Mouse (Mus musculus) embryonic facial prominence, embryonic 13.5 days (tissue): ENCODE data around the gene C1qtnf4. TPM values are rescaled to one million over a fixed set of nuclear protein-coding genes. Genes with fewer than 3 reads are reported as not detected.
A peak's percentile ranks its signal among the peaks of the same experiment; 100 is the strongest.
"Not testable (repeated sequence)": the region's sequence is repeated elsewhere in the genome, so short reads cannot be mapped to it uniquely, and the experiment has no call there.

ENCODE experiments used
- ATAC-seq: fragments of 200-750 bp; cut with Nextera tagmentation; 2 replicates; pipeline ENCODE4 v1.8.0; 2017; ENCODE audit warnings: low read depth; ENCODE audit not compliant: insufficient number of reproducible peaks, insufficient read depth, low FRiP score, low TSS enrichment
- H3K27ac ChIP-seq: fragments of 300-500 bp; sonication (generic); 2 replicates; pipeline ENCODE4 v1.5.1; 2015; ENCODE audit warnings: moderate library complexity, mild to moderate bottlenecking, inconsistent platforms
- H3K27me3 ChIP-seq: fragments of 300-500 bp; sonication (generic); 2 replicates; pipeline ENCODE4 v1.6.1; 2015; ENCODE audit warnings: mild to moderate bottlenecking, inconsistent platforms
- H3K36me3 ChIP-seq: fragments of 300-500 bp; sonication (generic); 2 replicates; pipeline ENCODE4 v1.6.1; 2015; ENCODE audit warnings: mild to moderate bottlenecking, inconsistent platforms
- H3K4me1 ChIP-seq: fragments of 300-500 bp; sonication (generic); 2 replicates; pipeline ENCODE4 v1.6.1; 2015; ENCODE audit warnings: inconsistent platforms
- H3K4me2 ChIP-seq: fragments of 300-500 bp; sonication (generic); 2 replicates; pipeline ENCODE4 v1.6.1; 2015; ENCODE audit warnings: moderate library complexity, mild to moderate bottlenecking, inconsistent platforms
- H3K4me3 ChIP-seq: fragments of 300-500 bp; sonication (generic); 2 replicates; pipeline ENCODE4 v1.5.1; 2015; ENCODE audit warnings: mild to moderate bottlenecking, inconsistent platforms
- H3K9ac ChIP-seq: fragments of 300-500 bp; sonication (generic); 2 replicates; pipeline ENCODE4 v1.6.1; 2015; ENCODE audit warnings: mild to moderate bottlenecking, inconsistent platforms
- H3K9me3 ChIP-seq: fragments of 300-500 bp; sonication (generic); 2 replicates; pipeline ENCODE4 v1.6.1; 2016; ENCODE audit warnings: inconsistent platforms
- WGBS: fragments of 180-500 bp; shearing (Covaris S2); methylation state at CpG from one replicate; pipeline ENCODE4 v1.1.7; 2015; ENCODE audit warnings: mixed read lengths; 5-methylcytosine and 5-hydroxymethylcytosine counted together
- polyA plus RNA-seq: library from polyadenylated mRNA; unstranded; fragments of >200 nt; fragmentation: Nextera tagmentation; extraction: Ambion mirVana; gene quantifications from 2 replicates; pipeline ENCODE4 v1.2.1, GENCODE M21; 2015

Gene C1qtnf4
- polyA plus RNA-seq, 1 experiment from 2014 or later: 16.7 TPM

DNA sequence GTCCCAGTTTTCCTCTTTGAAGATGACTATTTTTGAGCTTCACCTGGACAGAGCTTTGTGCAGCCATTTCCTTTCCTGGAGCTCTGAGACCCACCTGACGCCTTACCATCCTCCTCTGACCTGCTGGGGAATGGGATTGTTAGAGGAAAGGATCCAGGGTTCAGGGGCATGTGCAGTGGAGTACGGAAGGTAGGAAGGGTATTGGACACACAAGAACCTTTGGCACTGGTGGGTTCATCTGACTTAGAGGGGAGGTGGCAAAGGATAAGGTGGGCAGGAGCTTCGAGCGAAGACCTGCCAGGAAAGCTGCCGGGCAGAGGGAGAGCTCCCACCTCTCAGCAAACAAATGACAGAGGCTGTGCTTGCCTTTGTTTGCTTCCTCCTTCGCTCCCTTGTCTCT is 776 bp downstream of the C1qtnf4 start:
- peak overlapping the region; percentile 81; the same call in 1 of the 2 replicates for H3K9ac ChIP-seq
- H3K4me2 ChIP-seq: peak overlapping the region; percentile 89
- peaks cover 69% of the 10 kb centered on the region for H3K27me3 ChIP-seq
- H3K4me3 ChIP-seq: peak overlapping the region; percentile 56
- no peak for ATAC-seq
- peaks cover 4% of the 10 kb centered on the region; the same call in 1 of the 2 replicates for H3K9me3 ChIP-seq
- 23% methylated on average over 6 of the region's 6 CpGs for WGBS
- peaks cover 27% of the 10 kb centered on the region for H3K4me1 ChIP-seq
- no peaks in the 10 kb centered on the region for H3K36me3 ChIP-seq
- H3K27ac ChIP-seq: no peak overlapping the region

DNA sequence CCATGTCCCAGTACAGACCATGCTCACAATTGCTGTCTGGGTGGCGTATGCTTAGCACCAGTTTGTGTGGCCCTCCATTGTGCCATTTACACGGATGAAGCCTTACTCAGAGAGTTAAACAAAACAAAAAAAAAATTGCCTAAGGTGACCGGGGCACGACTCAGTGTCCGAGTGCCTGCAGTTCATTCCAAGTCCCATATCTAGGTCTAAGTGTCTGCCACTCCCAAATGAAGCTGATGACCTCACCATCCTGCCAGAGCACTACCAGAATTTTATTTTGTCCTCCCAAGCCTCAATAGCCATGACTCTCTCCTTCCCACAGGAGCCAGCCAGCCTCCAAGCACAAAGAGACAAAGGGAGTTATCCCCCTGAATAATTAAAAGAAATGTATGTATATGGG is 2.0 kb downstream of the C1qtnf4 start:
- WGBS: 72% methylated on average over 5 of the region's 5 CpGs
- H3K36me3 ChIP-seq: peaks cover 10% of the 10 kb centered on the region; the same call in 1 of the 2 replicates
- H3K9me3 ChIP-seq: peaks cover 4% of the 10 kb centered on the region; the same call in 1 of the 2 replicates
- peaks cover 27% of the 10 kb centered on the region for H3K4me1 ChIP-seq
- no peak overlapping the region for H3K4me3 ChIP-seq
- peaks cover 69% of the 10 kb centered on the region for H3K27me3 ChIP-seq
- H3K27ac ChIP-seq: no peak overlapping the region
- no peak overlapping the region for H3K9ac ChIP-seq
- H3K4me2 ChIP-seq: no peak overlapping the region
- no peak for ATAC-seq

DNA sequence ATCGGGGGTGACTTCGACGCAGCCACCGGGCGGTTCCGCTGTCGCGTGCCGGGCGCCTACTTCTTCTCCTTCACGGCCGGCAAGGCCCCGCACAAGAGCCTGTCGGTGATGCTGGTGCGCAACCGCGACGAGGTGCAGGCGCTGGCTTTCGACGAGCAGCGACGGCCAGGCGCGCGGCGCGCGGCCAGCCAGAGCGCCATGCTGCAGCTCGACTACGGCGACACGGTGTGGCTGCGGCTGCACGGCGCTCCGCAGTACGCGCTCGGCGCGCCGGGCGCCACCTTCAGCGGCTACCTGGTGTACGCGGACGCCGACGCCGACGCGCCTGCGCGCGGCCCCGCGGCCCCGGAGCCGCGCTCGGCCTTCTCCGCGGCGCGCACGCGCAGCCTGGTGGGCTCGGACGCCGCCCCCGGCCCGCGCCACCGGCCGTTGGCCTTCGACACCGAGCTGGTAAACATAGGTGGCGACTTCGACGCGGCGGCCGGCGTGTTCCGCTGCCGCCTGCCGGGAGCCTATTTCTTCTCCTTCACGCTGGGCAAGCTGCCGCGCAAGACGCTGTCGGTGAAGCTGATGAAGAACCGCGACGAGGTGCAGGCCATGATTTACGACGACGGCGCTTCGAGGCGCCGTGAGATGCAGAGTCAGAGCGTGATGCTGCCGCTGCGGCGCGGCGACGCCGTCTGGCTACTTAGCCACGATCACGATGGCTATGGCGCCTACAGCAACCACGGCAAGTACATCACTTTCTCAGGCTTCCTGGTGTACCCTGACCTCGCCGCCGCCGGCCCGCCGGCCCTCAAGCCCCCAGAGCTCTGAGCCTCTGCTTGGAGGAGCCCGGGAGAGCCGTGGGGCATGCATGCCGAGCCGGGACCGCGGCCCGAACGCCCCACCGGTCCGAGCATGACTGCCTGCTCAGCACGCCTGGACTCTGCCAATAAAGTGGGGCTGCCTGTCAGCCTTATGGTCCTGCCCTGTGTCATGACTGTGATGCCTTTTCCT is 4.2 kb downstream of the C1qtnf4 start:
- peak; percentile 65; the same call in 1 of the 2 replicates for ATAC-seq

DNA sequence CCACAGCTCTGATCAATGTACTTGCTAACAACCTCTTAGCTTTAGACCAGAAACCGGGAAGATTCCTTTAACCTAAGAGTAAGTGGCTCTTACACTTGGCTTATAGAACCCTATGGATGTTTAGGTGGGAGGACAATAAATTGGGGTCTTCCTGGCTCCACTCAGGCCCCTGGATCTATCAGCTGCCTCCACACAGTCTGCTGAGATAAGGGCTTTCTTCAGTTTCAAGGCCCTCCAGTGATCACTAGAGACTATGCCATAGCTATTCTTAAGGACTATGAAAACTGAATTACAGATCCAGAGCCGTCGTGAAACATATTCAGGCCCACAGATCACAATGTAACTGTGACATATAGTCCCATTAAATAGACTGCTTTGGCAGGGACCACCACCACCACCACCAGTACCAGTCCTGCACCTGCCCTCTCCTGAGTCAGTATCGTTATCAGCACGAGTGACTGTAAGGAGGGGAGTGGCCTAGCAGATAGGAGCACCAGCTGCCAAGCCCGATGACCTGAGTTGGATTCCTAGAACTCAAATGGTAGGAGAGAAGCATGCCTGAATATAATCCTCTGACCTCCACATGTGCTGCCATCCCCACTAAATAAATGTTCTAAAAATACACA is 8.1 kb downstream of the C1qtnf4 start:
- H3K9ac ChIP-seq: no peak overlapping the region
- peaks cover 9% of the 10 kb centered on the region for H3K4me1 ChIP-seq
- 89% methylated on average over 6 of the region's 6 CpGs for WGBS
- peaks cover 64% of the 10 kb centered on the region for H3K36me3 ChIP-seq
- no peak overlapping the region for H3K4me2 ChIP-seq
- H3K9me3 ChIP-seq: no peaks in the 10 kb centered on the region
- H3K4me3 ChIP-seq: no peak overlapping the region
- peaks cover 21% of the 10 kb centered on the region for H3K27me3 ChIP-seq
- no peak for ATAC-seq
- H3K27ac ChIP-seq: no peak overlapping the region

More for the DNA sequence above, 4.2 kb downstream of the C1qtnf4 start:
- Histone ChIP-seq H3K9me3 (no peaks in the 10 kb centered on the region), H3K36me3 (peaks cover 26% of the 10 kb centered on the region), H3K4me3 (peak overlapping the region; percentile 57), H3K9ac (peak overlapping the region; percentile 77), H3K4me1 (peaks cover 25% of the 10 kb centered on the region), H3K4me2 (peak overlapping the region; percentile 75), H3K27ac (no peak overlapping the region), H3K27me3 (peaks cover 60% of the 10 kb centered on the region)
- 5% methylated on average over 127 of the region's 133 CpGs for WGBS

DNA sequence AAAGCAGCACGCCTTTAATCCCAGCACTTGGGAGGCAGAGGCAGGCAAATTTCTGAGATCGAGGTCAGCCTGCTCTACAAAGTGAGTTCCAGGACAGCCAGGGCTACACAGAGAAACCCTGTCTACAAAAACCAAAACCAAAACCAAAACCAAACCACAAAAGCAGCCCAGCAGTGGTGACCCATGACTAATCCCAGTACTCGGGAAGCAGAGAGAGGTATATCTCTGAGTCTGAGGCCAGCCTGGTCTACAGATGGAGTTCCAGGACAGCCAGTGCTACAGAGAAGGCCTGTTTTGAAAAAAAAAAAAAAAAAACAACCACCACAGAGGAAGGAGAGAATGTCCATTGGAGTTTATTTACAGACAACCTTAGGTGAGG is 8.6 kb downstream of the C1qtnf4 start:
- H3K4me2 ChIP-seq, H3K9me3 ChIP-seq, H3K9ac ChIP-seq, ATAC-seq, H3K4me3 ChIP-seq, H3K27ac ChIP-seq, H3K4me1 ChIP-seq: not testable (repeated sequence)
- WGBS: 79% methylated on average over 3 of the region's 3 CpGs
- Histone ChIP-seq H3K27me3 (peaks cover 16% of the 10 kb centered on the region), H3K36me3 (peaks cover 69% of the 10 kb centered on the region)

DNA sequence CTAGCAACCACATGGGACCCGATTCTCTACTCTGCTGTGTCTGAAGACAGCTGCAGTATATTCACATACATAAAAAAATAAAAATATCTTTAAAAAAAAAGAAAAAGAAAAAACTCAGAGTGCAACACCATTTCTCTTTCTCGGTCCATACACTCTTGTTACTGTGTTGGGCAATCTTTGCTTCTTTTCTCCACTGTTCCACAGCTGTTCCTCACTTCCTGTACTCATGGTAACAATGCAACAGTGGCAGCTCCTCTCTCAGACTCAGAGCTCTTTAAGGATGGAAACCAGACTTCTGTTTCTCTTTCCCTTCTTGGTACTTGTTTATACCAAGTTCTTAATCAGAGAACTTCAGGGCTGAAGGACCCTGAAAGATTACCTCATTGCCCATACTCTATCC is 17.7 kb downstream of the C1qtnf4 start:
- Histone ChIP-seq H3K9me3 (no peaks in the 10 kb centered on the region), H3K27me3 (no peaks in the 10 kb centered on the region), H3K27ac (no peak overlapping the region), H3K4me3 (peak overlapping the region; percentile 98), H3K36me3 (peaks cover 65% of the 10 kb centered on the region), H3K9ac (peak overlapping the region; percentile 97), H3K4me1 (peaks cover 32% of the 10 kb centered on the region), H3K4me2 (peak overlapping the region; percentile 69)
- no peak for ATAC-seq
- 83% methylated on average over 2 of the region's 2 CpGs for WGBS

DNA sequence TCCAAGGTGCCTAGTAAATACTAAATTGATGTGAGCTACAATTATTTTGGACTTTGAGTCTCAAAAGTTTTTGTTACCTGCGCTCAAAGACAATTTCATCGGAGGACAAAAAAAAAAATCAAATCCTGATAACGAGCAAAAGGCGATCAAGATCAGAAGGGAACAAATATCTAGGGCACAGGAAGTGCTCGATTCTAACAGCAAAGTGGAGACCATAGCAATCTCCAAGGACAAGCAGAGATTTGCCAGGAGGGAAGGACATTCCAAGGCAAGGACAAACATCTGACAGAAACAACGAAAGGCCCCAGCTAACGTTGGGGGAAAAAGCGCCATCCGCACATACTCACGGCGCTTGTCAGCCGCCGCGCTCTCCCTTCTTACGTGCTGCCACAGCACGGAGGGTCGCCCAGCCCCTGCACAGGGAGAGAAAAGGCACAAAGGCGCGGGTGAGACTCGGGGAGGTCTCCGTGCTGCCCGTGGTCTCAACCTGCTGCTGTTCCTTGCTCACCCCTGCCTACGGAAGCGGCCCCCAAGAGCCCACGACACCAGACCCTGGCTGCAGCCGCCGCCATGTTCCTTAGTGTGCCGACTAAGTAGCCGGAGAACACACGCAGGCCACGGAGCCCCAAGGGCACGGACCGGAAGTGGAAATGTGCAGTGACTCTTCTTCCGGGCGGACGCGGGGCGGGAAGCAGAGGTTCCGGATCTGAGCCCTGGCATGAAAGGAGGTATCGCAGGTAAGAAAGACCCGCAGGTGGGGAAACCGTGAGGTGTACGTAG is 18.6 kb downstream of the C1qtnf4 start, which contains the start of the genes Kbtbd4 and Ndufs3:
Gene Kbtbd4, plus strand, starts transcription at position 665 of the 780 bp plus-strand sequence.
Gene Ndufs3, minus strand, starts transcription at position 752 of the 780 bp plus-strand sequence.
- H3K9ac ChIP-seq: peak within 1 kb of the TSS; percentile 97
- peaks cover 32% of the 10 kb centered on the region for H3K4me1 ChIP-seq
- H3K4me3 ChIP-seq: peak within 1 kb of the TSS; percentile 98
- peak within 1 kb of the TSS; percentile 69 for H3K4me2 ChIP-seq
- peaks cover 65% of the 10 kb centered on the region for H3K36me3 ChIP-seq
- WGBS: under 1% methylated on average over 43 of the region's 43 CpGs
- H3K9me3 ChIP-seq: no peaks in the 10 kb centered on the region
- peak within 1 kb of the TSS; percentile 94 for H3K27ac ChIP-seq
- H3K27me3 ChIP-seq: no peaks in the 10 kb centered on the region
- ATAC-seq: peak; percentile 80

DNA sequence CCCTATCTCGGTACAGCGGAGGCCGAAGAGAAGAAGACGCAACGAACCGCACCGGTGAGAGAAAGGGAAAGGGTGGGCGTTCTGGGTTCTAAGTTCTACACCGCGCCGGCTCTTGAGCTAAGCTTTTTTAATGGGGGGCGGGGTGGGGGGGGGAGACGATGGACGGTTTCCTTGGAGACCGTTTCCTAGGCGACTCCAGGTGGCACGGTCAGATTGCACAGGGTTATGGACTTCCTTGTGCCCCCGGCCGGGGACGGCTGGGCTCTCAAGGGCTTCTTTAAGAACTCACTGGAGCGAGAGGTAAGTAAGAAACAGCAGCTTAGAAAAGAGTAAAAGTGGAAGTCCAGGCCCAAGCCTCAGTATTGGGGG is 19.2 kb downstream of the C1qtnf4 start:
- Histone ChIP-seq H3K4me2 (peak overlapping the region; percentile 69), H3K36me3 (peaks cover 66% of the 10 kb centered on the region), H3K4me1 (peaks cover 32% of the 10 kb centered on the region), H3K27me3 (no peaks in the 10 kb centered on the region), H3K4me3 (peak overlapping the region; percentile 98), H3K27ac (peak overlapping the region; percentile 94), H3K9me3 (no peaks in the 10 kb centered on the region), H3K9ac (peak overlapping the region; percentile 97)
- under 1% methylated on average over 21 of the region's 21 CpGs for WGBS
- ATAC-seq: no peak; the same call in none of the 2 replicates

DNA sequence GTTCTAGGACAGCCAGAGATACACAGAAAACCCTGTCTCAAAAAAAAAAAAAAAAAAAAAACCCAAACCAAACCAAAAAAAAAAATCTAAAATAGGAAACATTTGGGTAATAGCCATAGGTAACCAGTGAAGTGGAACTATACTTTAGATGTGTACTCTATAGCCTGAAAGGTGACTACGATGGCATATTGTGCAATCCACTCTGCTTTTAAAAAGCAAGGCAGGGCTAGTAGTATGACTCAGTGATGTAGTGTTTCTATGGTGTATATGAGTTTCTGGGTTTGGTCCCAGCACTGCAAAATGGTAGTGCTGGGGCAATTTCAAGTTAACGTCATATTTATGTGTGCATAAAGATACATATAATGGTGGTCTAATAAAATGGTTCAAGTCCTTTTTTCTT is 21.1 kb downstream of the C1qtnf4 start:
- no peak overlapping the region for H3K9ac ChIP-seq
- ATAC-seq: no peak
- WGBS: 90% methylated on average over 2 of the region's 2 CpGs
- H3K27ac ChIP-seq: no peak overlapping the region
- no peaks in the 10 kb centered on the region for H3K27me3 ChIP-seq
- H3K36me3 ChIP-seq: peaks cover 70% of the 10 kb centered on the region
- peaks cover 32% of the 10 kb centered on the region for H3K4me1 ChIP-seq
- H3K4me3 ChIP-seq: no peak overlapping the region
- H3K9me3 ChIP-seq: no peaks in the 10 kb centered on the region
- H3K4me2 ChIP-seq: no peak overlapping the region

DNA sequence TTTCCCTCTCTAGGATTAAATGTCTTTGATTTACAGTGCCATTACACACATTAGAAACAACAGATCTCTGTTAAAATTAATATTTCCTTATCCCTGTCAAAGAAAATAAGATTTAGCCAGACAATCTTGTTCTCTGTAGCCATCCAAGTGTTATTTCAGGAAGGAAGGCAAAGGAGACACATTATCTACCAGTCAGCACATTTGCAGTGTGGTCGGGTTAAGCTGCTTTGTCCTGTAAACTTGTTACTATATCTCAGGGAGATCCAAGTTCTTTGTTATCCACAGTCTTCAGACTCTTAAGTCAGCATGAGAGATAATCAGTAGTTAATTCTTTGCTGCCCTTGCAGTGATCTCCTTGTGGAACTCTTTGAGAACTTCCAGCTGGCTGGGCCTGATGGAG is 25.2 kb downstream of the C1qtnf4 start:
- peaks cover 26% of the 10 kb centered on the region for H3K4me1 ChIP-seq
- peaks cover 79% of the 10 kb centered on the region for H3K36me3 ChIP-seq
- H3K4me3 ChIP-seq: no peak overlapping the region
- no peak overlapping the region for H3K27ac ChIP-seq
- no peak for ATAC-seq
- H3K9ac ChIP-seq: no peak overlapping the region
- H3K4me2 ChIP-seq: no peak overlapping the region
- H3K27me3 ChIP-seq: no peaks in the 10 kb centered on the region
- WGBS: 82% methylated on average over 1 of the region's 1 CpGs
- H3K9me3 ChIP-seq: no peaks in the 10 kb centered on the region

DNA sequence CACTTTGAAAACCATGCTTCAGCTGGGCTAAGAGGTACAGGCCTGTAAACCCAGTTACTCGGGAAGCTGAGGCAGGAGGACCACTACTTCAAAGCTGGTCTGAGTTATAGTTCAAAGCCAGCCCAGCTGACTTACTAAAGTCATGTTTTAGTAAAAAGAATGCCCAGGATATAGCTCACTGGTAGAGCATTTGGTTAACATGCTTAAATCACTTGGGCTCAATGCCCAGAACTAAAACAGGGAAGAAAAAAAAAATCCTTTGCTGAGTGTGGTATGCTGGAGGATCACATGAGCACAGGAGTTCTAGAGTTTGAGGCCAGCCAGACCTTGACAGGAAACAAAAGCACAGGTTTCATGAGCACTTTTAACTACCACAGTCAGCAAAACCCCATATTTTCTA is 26.0 kb downstream of the C1qtnf4 start:
- H3K36me3 ChIP-seq: peaks cover 73% of the 10 kb centered on the region
- H3K4me3 ChIP-seq: no peak overlapping the region
- no peak overlapping the region for H3K9ac ChIP-seq
- H3K4me1 ChIP-seq: peaks cover 28% of the 10 kb centered on the region
- no peak overlapping the region for H3K4me2 ChIP-seq
- ATAC-seq: no peak
- no peaks in the 10 kb centered on the region for H3K27me3 ChIP-seq
- WGBS: 80% methylated on average over 1 of the region's 1 CpGs
- no peaks in the 10 kb centered on the region for H3K9me3 ChIP-seq
- no peak overlapping the region for H3K27ac ChIP-seq
